ENCODE assay signal across 19 mouse cellular contexts in the genomic region with DNA sequence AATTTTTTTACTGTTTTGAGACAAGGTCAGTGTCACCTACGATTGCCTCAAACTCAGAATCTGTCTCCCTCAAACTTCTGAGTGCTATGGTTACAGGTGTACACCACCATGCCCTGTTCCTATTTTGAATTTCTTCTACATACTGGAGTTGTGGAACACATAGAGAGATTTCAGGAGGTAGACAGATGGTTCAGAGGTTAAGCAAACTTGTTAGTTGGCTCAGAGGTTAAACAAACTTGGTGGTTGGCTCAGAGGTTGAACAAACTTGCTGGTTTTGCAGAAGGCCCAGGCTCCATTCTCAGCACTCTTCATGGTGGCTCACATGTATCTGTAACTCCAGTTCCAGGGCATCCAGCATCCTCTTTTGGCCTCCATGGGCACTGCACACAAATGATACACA. TPM values are rescaled to one million over a fixed set of nuclear protein-coding genes. Genes with fewer than 3 reads are reported as not detected.
"Had no signal": no experiment of that assay in that cellular context is flagged by ENCODE, and none has a peak within 500 bp of the region (broad histone marks: within the 10 kb centered on the region; RNA-seq: fewer than 3 reads in every experiment).

No protein-coding gene starts in this region.

- DNase-seq: lung, adult 18-20 months; lung, postnatal 36 days; midbrain, embryonic 14.5 days; right cerebral cortex, postnatal 4 days; thymus, postnatal 36 days had no signal

- H3K4me3 ChIP-seq: layer of hippocampus, adult 2 months; limb, embryonic 12.5 days; midbrain, embryonic 10.5 days; neural tube, embryonic 12.5 days; stomach, embryonic 15.5 days had no signal

- H3K9me3 ChIP-seq: limb, embryonic 12.5 days; midbrain, embryonic 10.5 days; neural tube, embryonic 12.5 days; stomach, embryonic 15.5 days had no signal

- H3K4me2 ChIP-seq: limb, embryonic 12.5 days; neural tube, embryonic 12.5 days; stomach, embryonic 15.5 days had no signal

- H3K9ac ChIP-seq: limb, embryonic 12.5 days; neural tube, embryonic 12.5 days; stomach, embryonic 15.5 days had no signal

- H3K4me1 ChIP-seq: limb, embryonic 12.5 days; midbrain, embryonic 10.5 days; neural tube, embryonic 12.5 days had no signal

- ATAC-seq: hindbrain, postnatal 0 days had no signal

- H3K27ac ChIP-seq: hindbrain, postnatal 0 days; kidney, postnatal 0 days; layer of hippocampus, adult 2 months; limb, embryonic 12.5 days; midbrain, embryonic 10.5 days; neural tube, embryonic 12.5 days; stomach, embryonic 15.5 days had no signal

- H3K27me3 ChIP-seq: limb, embryonic 12.5 days; neural tube, embryonic 12.5 days; stomach, embryonic 15.5 days had no signal

RNA-seq across cellular contexts. Expression of a gene that starts 50.9 kb away (rescaled TPM):
- total RNA-seq: layer of hippocampus, adult 2 months; layer of hippocampus, postnatal 10 days; left cerebral cortex, postnatal 36 days; megakaryocyte, adult 5-6 weeks; monocyte, adult 5-6 weeks; neutrophil, adult 5-6 weeks had no signal
- polyA plus RNA-seq: intestine, embryonic 14.5 days; limb, embryonic 12.5 days; midbrain, embryonic 10.5 days; midbrain, embryonic 14.5 days; neural tube, embryonic 12.5 days; spleen, adult 2 months; stomach, embryonic 15.5 days had no signal
